Mouse (Mus musculus) E14TG2a.4 (cell line): ENCODE data around the gene Notch4.

Experiments used
- H3K27me3 ChIP-seq: 2 replicates; pipeline ENCODE4 v1.6.1; 2014; ENCODE audit warnings: low read length, control low read depth; ENCODE audit not compliant: insufficient read depth
- H3K36me3 ChIP-seq: 2 replicates; pipeline ENCODE4 v1.6.1; 2014; ENCODE audit warnings: low read length, control low read depth; ENCODE audit not compliant: insufficient read depth
- H3K4me1 ChIP-seq: replicated peaks from 2 replicates; pipeline ENCODE4 v1.6.1; 2014; ENCODE audit warnings: low read depth, low read length, control low read depth
- H3K4me3 ChIP-seq: replicated peaks from 2 replicates; pipeline ENCODE4 v1.5.1; 2014; ENCODE audit warnings: mild to moderate bottlenecking, low read length
- H3K9me3 ChIP-seq: 2 replicates; pipeline ENCODE4 v1.6.1; 2014; ENCODE audit warnings: low read length, control low read depth
- CTCF ChIP-seq: conservative IDR thresholded peaks from 2 replicates; pipeline ENCODE4 v1.5.1; 2014; ENCODE audit warnings: low read length
- NANOG ChIP-seq: IDR thresholded peaks from 2 replicates; pipeline ENCODE4 v1.6.1; 2014; ENCODE audit warnings: borderline replicate concordance, low read length, mixed read lengths
- POU5F1 ChIP-seq: IDR thresholded peaks from 2 replicates; pipeline ENCODE4 v1.6.1; 2014; ENCODE audit warnings: low read length, borderline replicate concordance

Gene Notch4

DNA sequence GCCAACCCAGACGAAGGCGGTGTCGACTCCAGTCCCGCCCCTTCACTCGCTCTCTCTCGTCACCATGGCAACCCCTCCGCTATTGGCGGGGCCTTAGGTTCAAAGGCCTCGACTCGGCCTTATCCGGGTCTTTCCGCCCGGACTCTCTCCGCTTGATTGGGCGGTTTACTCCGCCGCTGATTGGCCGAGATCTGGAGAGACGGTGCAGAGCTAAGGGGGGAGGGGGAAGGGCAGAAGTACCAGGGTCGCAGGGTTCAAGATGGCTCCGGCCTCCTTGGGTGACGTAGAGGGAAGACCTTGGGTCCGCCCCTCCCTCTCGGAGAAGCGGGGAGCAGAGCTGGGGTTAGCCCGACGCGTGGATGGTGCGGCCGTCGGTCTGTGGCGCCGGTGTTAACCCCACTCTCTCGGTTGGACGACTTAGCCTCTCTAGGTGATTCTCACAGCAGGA lies 40.0 kb downstream of the Notch4 start, which contains the start of gene Agpat1:
Gene Agpat1, plus strand, starts transcription at position 202 of the 448 bp plus-strand sequence.
- TF ChIP-seq CTCF, result no peak
- TF ChIP-seq POU5F1, result no peak
- TF ChIP-seq NANOG, result no peak
- peaks cover 69% of the 10 kb centered on the region for H3K4me1 ChIP-seq
- H3K36me3 ChIP-seq, result peaks cover 44% of the 10 kb centered on the region
- no peaks in the 10 kb centered on the region for H3K9me3 ChIP-seq
- H3K4me3 ChIP-seq, result peak within 1 kb of the TSS; percentile 91
- no peaks in the 10 kb centered on the region for H3K27me3 ChIP-seq

DNA sequence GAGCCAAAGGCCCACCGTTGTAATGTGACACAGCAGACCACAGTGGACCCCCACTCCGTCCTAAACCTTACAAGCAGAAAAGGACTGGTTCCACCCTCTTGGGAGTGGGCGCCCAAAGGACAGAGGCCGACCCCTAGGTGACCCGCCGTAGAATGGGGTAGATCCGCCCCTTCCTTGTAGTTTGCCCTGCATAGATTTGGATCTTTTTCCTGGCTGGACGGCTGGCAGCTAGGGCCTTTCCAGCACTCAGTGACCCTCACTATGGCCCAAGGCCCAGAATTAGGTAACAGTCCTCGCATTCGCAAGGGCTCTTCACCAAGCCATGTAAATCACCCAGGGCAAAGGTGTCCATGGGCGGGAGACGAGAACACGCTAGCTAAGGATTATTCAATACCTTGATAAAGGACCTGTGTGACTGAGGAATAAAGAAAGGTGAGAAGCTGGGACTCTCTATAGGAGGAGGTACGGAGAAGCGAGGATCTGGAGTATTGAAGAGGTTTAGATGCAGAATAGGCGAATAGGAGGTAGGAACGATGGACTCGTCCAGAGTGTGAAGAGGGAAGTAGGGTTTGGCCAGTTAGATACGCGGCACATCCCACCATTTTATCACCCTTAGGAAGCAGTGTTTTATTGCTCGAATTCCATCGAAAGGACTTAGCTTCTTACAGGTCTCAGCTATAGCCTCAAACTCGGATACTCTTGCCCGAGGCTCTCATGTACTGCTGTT lies 40.6 kb downstream of the Notch4 start:
- Histone ChIP-seq H3K9me3 (no peaks in the 10 kb centered on the region), H3K36me3 (peaks cover 44% of the 10 kb centered on the region), H3K4me3 (peak overlapping the region; percentile 87), H3K27me3 (no peaks in the 10 kb centered on the region), H3K4me1 (peaks cover 68% of the 10 kb centered on the region)
- no peak for TF ChIP-seq NANOG
- TF ChIP-seq CTCF, result no peak

- peak overlapping the region; percentile 87 for H3K4me3 ChIP-seq
- TF ChIP-seq CTCF, result no peak
- TF ChIP-seq NANOG, result no peak
- no peak for TF ChIP-seq POU5F1
- no peaks in the 10 kb centered on the region for H3K27me3 ChIP-seq
- peaks cover 68% of the 10 kb centered on the region for H3K4me1 ChIP-seq
- H3K9me3 ChIP-seq, result no peaks in the 10 kb centered on the region
- peaks cover 41% of the 10 kb centered on the region for H3K36me3 ChIP-seq
These were observed 41.5 kb downstream of the Notch4 start for GRCm38 (mm10) chr17:34605609-34606008.

- H3K27me3 ChIP-seq, result no peaks in the 10 kb centered on the region
- no peaks in the 10 kb centered on the region for H3K9me3 ChIP-seq
- H3K4me3 ChIP-seq, result peak overlapping the region; percentile 87
- peaks cover 41% of the 10 kb centered on the region for H3K36me3 ChIP-seq
- H3K4me1 ChIP-seq, result peaks cover 73% of the 10 kb centered on the region
- no peak for TF ChIP-seq NANOG
- TF ChIP-seq CTCF, result no peak
- TF ChIP-seq POU5F1, result no peak
These were observed 42.3 kb downstream of the Notch4 start for GRCm38 (mm10) chr17:34606186-34607039.

DNA sequence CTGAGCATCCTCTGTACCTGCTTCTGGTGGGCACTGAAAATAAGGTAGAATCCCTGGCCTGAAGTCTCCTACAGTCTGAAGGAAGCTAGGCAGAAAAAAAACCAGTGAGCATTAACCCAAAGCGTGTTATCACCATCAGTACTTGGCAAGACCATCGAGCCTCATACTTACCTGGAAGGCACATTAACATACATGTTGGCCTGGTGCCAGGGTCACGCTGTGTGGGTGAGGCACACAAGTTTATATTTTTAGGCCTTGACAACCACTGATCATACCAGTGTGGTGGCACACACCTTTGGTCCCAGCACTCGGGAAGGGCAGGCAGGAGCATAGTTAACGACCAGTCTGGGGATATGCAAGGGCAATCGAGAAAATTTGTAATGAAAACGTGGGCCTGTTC lies 43.9 kb downstream of the Notch4 start:
- H3K36me3 ChIP-seq, result peaks cover 48% of the 10 kb centered on the region
- no peaks in the 10 kb centered on the region for H3K9me3 ChIP-seq
- H3K4me3 ChIP-seq, result no peak overlapping the region
- H3K27me3 ChIP-seq, result no peaks in the 10 kb centered on the region
- TF ChIP-seq NANOG (no peak), CTCF (no peak), POU5F1 (no peak)
- H3K4me1 ChIP-seq, result peaks cover 74% of the 10 kb centered on the region

DNA sequence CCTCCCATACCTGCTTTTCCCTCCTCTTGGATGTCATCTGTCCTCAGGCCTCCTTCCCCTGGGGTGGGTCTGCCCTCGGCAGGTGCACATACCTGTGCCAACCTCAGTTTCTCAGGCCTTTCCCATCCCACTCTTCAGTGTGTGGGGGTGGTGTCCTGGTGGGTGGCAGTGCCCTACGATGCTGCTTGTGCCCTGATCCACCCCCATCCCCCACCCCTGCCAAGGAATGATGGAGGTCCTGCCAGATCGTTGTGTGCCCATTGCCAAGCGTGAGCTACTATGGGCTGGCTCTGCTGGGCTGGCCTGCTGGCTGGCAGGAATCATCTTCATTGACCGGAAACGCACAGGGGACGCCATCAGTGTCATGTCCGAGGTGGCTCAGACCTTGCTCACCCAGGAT lies 47.0 kb downstream of the Notch4 start:
- H3K27me3 ChIP-seq, result no peaks in the 10 kb centered on the region
- no peaks in the 10 kb centered on the region for H3K9me3 ChIP-seq
- no peak for TF ChIP-seq NANOG
- 0 out of 2 replicates have a peak overlapping the region, but pooled peaks have one; percentile 4 for H3K4me3 ChIP-seq
- peaks cover 91% of the 10 kb centered on the region for H3K4me1 ChIP-seq
- H3K36me3 ChIP-seq, result peaks cover 78% of the 10 kb centered on the region

GRCm38 (mm10) chr17:34613054-34613645 lies 49.1 kb downstream of the Notch4 start:
- peaks cover 81% of the 10 kb centered on the region for H3K36me3 ChIP-seq
- H3K4me1 ChIP-seq, result peaks cover 75% of the 10 kb centered on the region
- H3K4me3 ChIP-seq, result no peak overlapping the region
- H3K27me3 ChIP-seq, result no peaks in the 10 kb centered on the region
- TF ChIP-seq NANOG (no peak), POU5F1 (no peak), CTCF (no peak)
- H3K9me3 ChIP-seq, result no peaks in the 10 kb centered on the region

DNA sequence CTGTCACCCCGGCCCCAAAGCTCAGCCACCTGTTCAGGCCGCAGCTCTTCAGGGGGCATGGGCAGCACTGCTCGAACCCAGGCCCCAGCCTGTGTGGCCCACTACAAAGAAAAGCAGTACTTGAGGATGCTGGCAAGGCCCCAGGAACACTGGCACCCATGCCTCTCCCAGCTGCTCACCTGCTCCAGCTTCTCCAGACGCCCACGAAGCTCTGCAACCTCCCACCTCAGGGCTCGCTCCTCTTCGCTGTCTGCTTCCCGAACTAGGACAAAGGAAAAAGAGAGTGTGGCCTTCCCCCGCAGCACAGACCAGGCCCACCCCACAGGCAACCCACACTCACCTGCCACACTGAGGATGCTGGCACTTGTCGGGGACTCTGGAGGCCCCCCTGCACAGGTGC lies 49.8 kb downstream of the Notch4 start:
- Histone ChIP-seq H3K36me3 (peaks cover 74% of the 10 kb centered on the region), H3K27me3 (no peaks in the 10 kb centered on the region), H3K9me3 (no peaks in the 10 kb centered on the region), H3K4me1 (peaks cover 68% of the 10 kb centered on the region), H3K4me3 (no peak overlapping the region)
- TF ChIP-seq POU5F1 (no peak), CTCF (no peak), NANOG (no peak)
